Mouse (Mus musculus): ENCODE measurements around the gene Noa1.

DNA sequence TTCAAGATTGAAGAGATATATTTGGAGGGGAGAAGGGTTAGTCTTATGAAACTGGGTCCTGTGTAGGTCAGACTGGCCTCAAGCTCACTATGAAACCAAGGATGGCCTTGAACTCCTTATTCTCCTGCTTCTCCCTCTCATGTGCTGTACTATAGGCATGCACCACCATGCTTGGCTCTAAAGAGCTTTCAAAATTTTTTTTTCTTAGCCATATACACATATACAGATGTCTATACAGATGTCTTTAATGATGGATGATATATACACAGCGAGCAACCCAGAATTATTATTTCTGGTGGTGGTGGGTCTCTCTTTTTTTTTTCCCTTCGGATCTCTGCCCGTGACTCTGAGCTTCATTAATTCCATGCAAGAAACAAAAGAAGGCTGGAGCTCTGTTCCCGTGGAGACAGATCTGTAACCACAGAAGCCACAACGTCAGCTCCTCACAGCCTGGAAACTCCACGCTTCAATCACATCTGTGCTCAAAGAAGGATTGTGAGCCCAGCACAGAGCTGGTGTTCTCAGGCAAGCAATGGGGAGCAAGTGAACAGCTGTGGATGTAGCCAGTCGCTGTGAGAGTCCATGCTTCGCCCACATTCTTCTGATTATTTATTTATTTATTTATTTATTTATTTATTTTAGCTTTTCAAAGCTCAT lies 65.4 kb downstream of the Noa1 start:
- TF ChIP-seq CTCF (IDR thresholded peaks at IDR 0.05; ENCODE audit: control insufficient read depth, insufficient read depth, insufficient read length) (no peak), MAX (IDR thresholded peaks at IDR 0.05) (no peak), USF1 (IDR thresholded peaks at IDR 0.05; ENCODE audit: low read depth) (no peak), CEBPB (IDR thresholded peaks at IDR 0.05; ENCODE audit: low read depth) (no peak)

All from C2C12 (cell line).